Mouse (Mus musculus) erythroblast, embryonic 14.5 days (primary cell): ENCODE measurements around the gene Zfp746.

ENCODE experiments used
- GATA1 ChIP-seq: IDR thresholded peaks from 2 replicates; pipeline ENCODE4 v1.6.1; 2012; ENCODE audit warnings: low read length, inconsistent platforms, mixed read lengths
- TAL1 ChIP-seq: IDR thresholded peaks from 3 replicates; pipeline ENCODE4 v1.6.1; 2012; ENCODE audit warnings: low read length, inconsistent platforms, mixed read lengths

- TF ChIP-seq GATA1 (no peak), TAL1 (no peak)
Observed at GRCm38 (mm10) chr6:48047450-48048351, 38.7 kb downstream of the Zfp746 start.
